20 mouse cellular contexts compared by ENCODE assay signal in genomic region chr7:128231741-128232140, GRCm38 (mm10). TPM values are rescaled to one million over a fixed set of nuclear protein-coding genes. Genes with fewer than 3 reads are reported as not detected.
A peak's percentile ranks its signal among the peaks of the same experiment; 100 is the strongest.
DNase-seq lines count a peak whose midpoint lies in the region; ATAC-seq and TF ChIP-seq lines count a peak whose summit lies in the region.
"Had no signal": no experiment of that assay in that cellular context is flagged by ENCODE, and none has a peak within 500 bp of the region (broad histone marks: within the 10 kb centered on the region; RNA-seq: fewer than 3 reads in every experiment).

No protein-coding gene starts in this region.

- H3K4me2 ChIP-seq in limb, embryonic 11.5 days (ENCODE audit: low read depth, severe bottlenecking), result no peak overlapping the region
- H3K4me2 ChIP-seq: embryonic facial prominence, embryonic 13.5 days; liver, embryonic 15.5 days had no signal

- no peaks in the 10 kb centered on the region for H3K9me3 ChIP-seq in limb, embryonic 11.5 days (ENCODE audit: control insufficient read depth, low read length)
- H3K9me3 ChIP-seq in limb, embryonic 10.5 days (replicated peaks), result no peaks in the 10 kb centered on the region
- no peaks in the 10 kb centered on the region for H3K9me3 ChIP-seq in ES-Bruce4 (replicated peaks; ENCODE audit: control insufficient read depth, insufficient read depth, low read length, poor library complexity, severe bottlenecking)
- H3K9me3 ChIP-seq: embryonic facial prominence, embryonic 13.5 days; heart, embryonic 10.5 days; liver, embryonic 15.5 days had no signal

- no peak for TF ChIP-seq CTCF in ES-Bruce4 (IDR thresholded peaks at IDR 0.05; ENCODE audit: low read depth, low read length)

- peaks cover 3% of the 10 kb centered on the region; the same call in 1 of the 2 replicates for H3K4me1 ChIP-seq in limb, embryonic 11.5 days (ENCODE audit: control insufficient read depth, insufficient read depth, low read length)
- peaks cover 11% of the 10 kb centered on the region for H3K4me1 ChIP-seq in limb, embryonic 10.5 days
- H3K4me1 ChIP-seq in ES-Bruce4 (ENCODE audit: control insufficient read depth, insufficient read depth, low read length), result peaks cover 4% of the 10 kb centered on the region

- TF ChIP-seq EP300 in ES-Bruce4 (IDR thresholded peaks at IDR 0.05; ENCODE audit: insufficient read depth, low read depth, low read length), result 0 out of 2 replicates have a peak, but pooled peaks have one; percentile 43

- WGBS in limb, embryonic 11.5 days, result 41% methylated on average over 8 of the region's 8 CpGs
- WGBS in limb, embryonic 10.5 days, result 41% methylated on average over 8 of the region's 8 CpGs

- H3K27ac ChIP-seq in limb, embryonic 11.5 days (replicated peaks; ENCODE audit: low read depth, low read length), result no peak overlapping the region
- H3K27ac ChIP-seq in limb, embryonic 10.5 days, result no peak overlapping the region
- no peak overlapping the region for H3K27ac ChIP-seq in ES-Bruce4 (ENCODE audit: insufficient read depth, low read length)
- H3K27ac ChIP-seq: embryonic facial prominence, embryonic 13.5 days; gastrocnemius, adult 2 months; heart, embryonic 10.5 days; liver, embryonic 15.5 days; macrophage; stomach, postnatal 0 days had no signal

- no peaks in the 10 kb centered on the region for H3K36me3 ChIP-seq in limb, embryonic 11.5 days (ENCODE audit: control insufficient read depth, insufficient read depth, low read length)
- H3K36me3 ChIP-seq in limb, embryonic 10.5 days, result peaks cover 8% of the 10 kb centered on the region
- no peaks in the 10 kb centered on the region for H3K36me3 ChIP-seq in ES-Bruce4 (ENCODE audit: control insufficient read depth, insufficient read depth, low read length, poor library complexity, severe bottlenecking)

- TF ChIP-seq POLR2A in ES-Bruce4 (IDR thresholded peaks at IDR 0.05; ENCODE audit: insufficient read depth, low read length), result no peak

- H3K9ac ChIP-seq in limb, embryonic 11.5 days (ENCODE audit: low read length), result no peak overlapping the region
- H3K9ac ChIP-seq in ES-Bruce4 (ENCODE audit: low read depth, poor library complexity, severe bottlenecking), result no peak overlapping the region
- H3K9ac ChIP-seq: embryonic facial prominence, embryonic 13.5 days; liver, embryonic 15.5 days had no signal

- no peak for ATAC-seq in limb, embryonic 11.5 days (ENCODE audit: insufficient number of reproducible peaks, low FRiP score, low TSS enrichment, low read depth)
- ATAC-seq in megakaryocyte progenitor cell, adult 5-6 weeks (replicated peaks; ENCODE audit: poor library complexity), result peak; percentile 88
- ATAC-seq: forebrain, embryonic 14.5 days had no signal

- H3K27me3 ChIP-seq in limb, embryonic 11.5 days (ENCODE audit: control insufficient read depth, insufficient read depth, low read length), result no peaks in the 10 kb centered on the region
- H3K27me3 ChIP-seq in limb, embryonic 10.5 days (ENCODE audit: low read depth, poor library complexity, severe bottlenecking), result no peaks in the 10 kb centered on the region
- H3K27me3 ChIP-seq in ES-Bruce4 (ENCODE audit: control insufficient read depth, insufficient read depth, low read length, poor library complexity, severe bottlenecking), result no peaks in the 10 kb centered on the region
- H3K27me3 ChIP-seq: embryonic facial prominence, embryonic 13.5 days had no signal

- DNase-seq in limb, embryonic 11.5 days (ENCODE audit: low spot score), result peak; percentile 36
- no peak for DNase-seq in limb, embryonic 10.5 days (ENCODE audit: low spot score)
- DNase-seq in R1 (ENCODE audit: low read depth, low spot score), result peak; percentile 86
- DNase-seq in spleen, postnatal 14 days (ENCODE audit: low spot score in 2 of 2), result no peak
- no peak for DNase-seq in kidney, postnatal 4 days
- DNase-seq: cerebellum, adult 18-20 months; gastrocnemius, adult 2 months; kidney, adult 18-20 months; right cerebral cortex, postnatal 14 days had no signal

- no peak overlapping the region for H3K4me3 ChIP-seq in limb, embryonic 11.5 days (ENCODE audit: low read depth, low read length)
- no peak overlapping the region for H3K4me3 ChIP-seq in limb, embryonic 10.5 days
- H3K4me3 ChIP-seq in ES-Bruce4 (ENCODE audit: low read depth, low read length), result no peak overlapping the region
- H3K4me3 ChIP-seq: embryonic facial prominence, embryonic 13.5 days; gastrocnemius, adult 2 months; heart, embryonic 10.5 days; liver, embryonic 15.5 days had no signal

RNA-seq across cellular contexts. Expression of gene Armc5, which starts 5.4 kb away (rescaled TPM):
- 9.7 and 10.0 TPM in 2 replicates for polyA plus RNA-seq in limb, embryonic 11.5 days (2014; fragmentation: Nextera tagmentation; extraction: Ambion mirVana)
- 17.8 and 20.0 TPM in 2 replicates for polyA plus RNA-seq in limb, embryonic 10.5 days (2016; fragmentation: Nextera tagmentation; extraction: Ambion mirVana)
- polyA plus RNA-seq in ES-Bruce4 (2011; ENCODE audit: insufficient read depth, insufficient read length, low read depth, missing spikeins), result 3.0 and 3.4 TPM in 2 replicates
- 6.9 and 7.1 TPM in 2 replicates for total RNA-seq in megakaryocyte progenitor cell, adult 5-6 weeks (2015)
- total RNA-seq in megakaryocyte progenitor cell, adult 5-6 weeks (2017), result 9.5 and 11.8 TPM in 2 replicates

RNA-seq across cellular contexts. Expression of gene 9130023H24Rik, which starts 6.1 kb away (rescaled TPM):
- 10.2 and 11.4 TPM in 2 replicates for polyA plus RNA-seq in limb, embryonic 11.5 days (2014; fragmentation: Nextera tagmentation; extraction: Ambion mirVana)
- polyA plus RNA-seq in limb, embryonic 10.5 days (2016; fragmentation: Nextera tagmentation; extraction: Ambion mirVana), result 7.7 and 10.6 TPM in 2 replicates
- 1.3 and 1.5 TPM in 2 replicates for polyA plus RNA-seq in ES-Bruce4 (2011; ENCODE audit: insufficient read depth, insufficient read length, low read depth, missing spikeins)
- 4.3 TPM in 2 replicates for total RNA-seq in megakaryocyte progenitor cell, adult 5-6 weeks (2015)
- 4.7 and 7.2 TPM in 2 replicates for total RNA-seq in megakaryocyte progenitor cell, adult 5-6 weeks (2017)

RNA-seq across cellular contexts. Expression of gene Tgfb1i1, which starts 14.9 kb away (rescaled TPM):
- 14.3 and 15.6 TPM in 2 replicates for polyA plus RNA-seq in limb, embryonic 11.5 days (2014; fragmentation: Nextera tagmentation; extraction: Ambion mirVana)
- 12.9 and 14.5 TPM in 2 replicates for polyA plus RNA-seq in limb, embryonic 10.5 days (2016; fragmentation: Nextera tagmentation; extraction: Ambion mirVana)
- 6.0 and 9.2 TPM in 2 replicates for polyA plus RNA-seq in ES-Bruce4 (2011; ENCODE audit: insufficient read depth, insufficient read length, low read depth, missing spikeins)
- total RNA-seq in megakaryocyte progenitor cell, adult 5-6 weeks (2015), result 0.44 and 0.54 TPM in 2 replicates
- total RNA-seq in megakaryocyte progenitor cell, adult 5-6 weeks (2017), result not detected in 2 replicates

RNA-seq across cellular contexts. Expression of gene Cox6a2, which starts 25.6 kb away (rescaled TPM):
- polyA plus RNA-seq in limb, embryonic 11.5 days (2014; fragmentation: Nextera tagmentation; extraction: Ambion mirVana), result 0.70 and 0.92 TPM in 2 replicates
- polyA plus RNA-seq in limb, embryonic 10.5 days (2016; fragmentation: Nextera tagmentation; extraction: Ambion mirVana), result 0.23 and 0.51 TPM in 2 replicates
- not detected in 2 replicates for polyA plus RNA-seq in ES-Bruce4 (2011; ENCODE audit: insufficient read depth, insufficient read length, low read depth, missing spikeins)
- 0.76 and 4.8 TPM in 2 replicates for total RNA-seq in megakaryocyte progenitor cell, adult 5-6 weeks (2015)
- total RNA-seq in megakaryocyte progenitor cell, adult 5-6 weeks (2017), result 0.21 and 1.3 TPM in 2 replicates

RNA-seq across cellular contexts. Expression of gene Slc5a2, which starts 33.7 kb away (rescaled TPM):
- not detected in 2 replicates for polyA plus RNA-seq in limb, embryonic 11.5 days (2014; fragmentation: Nextera tagmentation; extraction: Ambion mirVana)
- 0.33 and 0.50 TPM in 2 replicates for polyA plus RNA-seq in limb, embryonic 10.5 days (2016; fragmentation: Nextera tagmentation; extraction: Ambion mirVana)
- not detected in 2 replicates for polyA plus RNA-seq in ES-Bruce4 (2011; ENCODE audit: insufficient read depth, insufficient read length, low read depth, missing spikeins)
- total RNA-seq in megakaryocyte progenitor cell, adult 5-6 weeks (2015), result not detected in 2 replicates
- not detected in 2 replicates for total RNA-seq in megakaryocyte progenitor cell, adult 5-6 weeks (2017)
- total RNA-seq: gastrocnemius, adult 2 months; hematopoietic stem cell, adult 5-6 weeks; layer of hippocampus, adult 18-20 months; left cerebral cortex, adult 8-10 months had no signal
- polyA plus RNA-seq: forebrain, embryonic 14.5 days had no signal

Comparison
In these comparisons a context has a peak if more than half of its experiments do, and no peak if none do; other contexts are left out.
1. DNase-seq: peak in limb, embryonic 11.5 days (single experiment) and R1 (single experiment); none in limb, embryonic 10.5 days (single experiment), spleen, postnatal 14 days (0 of 2) and kidney, postnatal 4 days (0 of 2).